Mouse (Mus musculus): ENCODE results near the gene Scaf8. TPM values are rescaled to one million over a fixed set of nuclear protein-coding genes. Genes with fewer than 3 reads are reported as not detected.
A peak's percentile ranks its signal among the peaks of the same experiment; 100 is the strongest.
"Not testable (repeated sequence)": the region's sequence is repeated elsewhere in the genome, so short reads cannot be mapped to it uniquely, and the experiment has no call there.

Scaf8 gene
- polyA plus RNA-seq (2015; fragmentation: Nextera tagmentation; extraction: Ambion mirVana): 4.2 and 4.5 TPM in 2 replicates

DNA sequence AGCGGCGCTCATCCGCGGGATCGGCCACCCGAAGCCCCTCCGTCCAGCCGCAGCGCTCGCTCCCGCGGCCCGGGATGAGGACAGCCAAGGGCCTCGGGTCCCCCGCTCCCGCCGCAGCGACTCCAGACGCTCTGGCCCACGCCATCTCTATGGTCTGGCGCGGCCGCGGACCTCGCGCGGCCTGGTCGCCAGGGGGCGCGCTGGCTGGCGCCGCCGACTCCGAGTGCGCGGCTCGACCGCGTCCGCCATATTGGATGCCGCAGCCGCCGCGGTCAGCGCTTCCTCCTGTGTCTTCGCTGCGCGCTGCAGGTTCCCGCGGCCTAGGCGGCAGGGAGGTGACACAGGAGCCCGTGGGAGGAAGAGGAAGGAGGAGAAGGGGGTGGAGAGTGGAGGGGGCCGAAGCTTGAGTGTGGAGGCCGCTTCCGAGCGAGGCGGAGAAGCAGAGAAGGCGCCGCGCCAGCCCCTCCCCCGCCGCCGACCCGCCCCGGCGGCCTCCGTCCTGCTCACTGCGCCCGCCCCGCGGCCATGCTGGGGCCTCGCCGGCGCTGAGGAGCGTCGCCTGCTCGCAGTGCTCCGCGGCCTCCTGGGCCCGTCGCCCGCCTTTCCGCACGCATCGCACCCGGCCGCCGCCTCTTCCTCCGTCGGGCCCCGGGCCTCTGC, at the start of gene Scaf8:
Gene Scaf8, plus strand, starts transcription at position 253 of the 660 bp plus-strand sequence.
- WGBS (ENCODE audit: insufficient replicate concordance): under 1% methylated on average over 57 of the region's 91 CpGs
- Histone ChIP-seq H3K4me1 (ENCODE audit: insufficient read depth) (peaks cover 7% of the 10 kb centered on the region; the same call in 1 of the 2 replicates), H3K9ac (replicated peaks) (peak within 1 kb of the TSS; percentile 86), H3K9me3 (ENCODE audit: low read length) (no peaks in the 10 kb centered on the region), H3K27ac (ENCODE audit: low read depth) (peak within 1 kb of the TSS; percentile 99), H3K4me2 (ENCODE audit: low read depth, low read length) (peak within 1 kb of the TSS; percentile 87), H3K36me3 (replicated peaks; ENCODE audit: insufficient read depth, low read length) (0 out of 2 replicates have a peak, but pooled peaks cover 2% of the 10 kb centered on the region), H3K4me3 (ENCODE audit: low read depth, low read length) (peak within 1 kb of the TSS; percentile 88), H3K27me3 (ENCODE audit: insufficient read depth, low read length) (no peaks in the 10 kb centered on the region)
- TF ChIP-seq EP300 (IDR thresholded peaks at IDR 0.05; ENCODE audit: low read depth) (no peak), CTCF (IDR thresholded peaks at IDR 0.05; ENCODE audit: low read depth) (peak; percentile 73)
- DNase-seq: peak; percentile 93
- peak; percentile 91 for ATAC-seq

DNA sequence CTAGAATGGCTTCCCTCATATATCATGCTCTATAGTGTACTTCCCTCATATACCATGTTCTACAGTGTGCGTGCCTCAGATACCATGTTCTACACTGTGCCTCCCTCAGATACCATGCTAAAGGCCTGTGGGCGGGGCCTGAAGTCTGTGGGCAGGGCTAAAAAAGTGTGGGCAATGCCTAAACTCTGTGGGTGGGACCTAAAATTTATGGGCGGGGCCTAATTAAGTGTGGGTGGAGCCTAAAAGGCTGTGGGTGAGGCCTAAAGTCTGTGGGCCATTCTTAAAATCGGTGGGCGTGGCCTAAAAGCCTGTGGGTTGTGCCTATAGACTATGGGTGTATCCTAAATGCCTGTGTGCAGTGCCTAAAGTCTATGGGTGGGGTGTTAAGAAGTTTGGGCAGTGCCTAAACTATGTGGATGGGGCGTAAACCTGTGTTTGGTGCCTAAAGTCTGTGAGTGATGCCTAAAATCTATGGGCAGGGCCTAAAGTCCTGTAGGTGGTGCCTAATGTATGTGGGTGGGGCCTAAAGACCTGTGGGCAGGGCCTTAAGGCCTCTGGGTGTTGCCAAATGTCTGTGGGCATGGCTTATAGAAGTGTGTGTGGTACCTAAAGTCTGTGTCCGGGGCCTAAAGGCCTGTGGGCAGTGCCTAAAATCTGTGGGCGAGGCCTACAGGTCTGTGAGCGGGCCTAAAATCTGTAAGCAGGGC, 39.5 kb upstream of the Scaf8 start:
- Histone ChIP-seq H3K9ac (replicated peaks) (no peak overlapping the region), H3K9me3 (ENCODE audit: low read length) (no peaks in the 10 kb centered on the region), H3K27ac (ENCODE audit: low read depth) (no peak overlapping the region), H3K36me3 (replicated peaks; ENCODE audit: insufficient read depth, low read length) (no peaks in the 10 kb centered on the region), H3K4me2 (ENCODE audit: low read depth, low read length) (no peak overlapping the region), H3K27me3 (ENCODE audit: insufficient read depth, low read length) (no peaks in the 10 kb centered on the region), H3K4me1 (ENCODE audit: insufficient read depth) (no peaks in the 10 kb centered on the region), H3K4me3 (ENCODE audit: low read depth, low read length) (no peak overlapping the region)
- TF ChIP-seq EP300 (IDR thresholded peaks at IDR 0.05; ENCODE audit: low read depth) (no peak), CTCF (IDR thresholded peaks at IDR 0.05; ENCODE audit: low read depth) (no peak)
- peak; percentile 47 for ATAC-seq
- peak; percentile 24 for DNase-seq
- WGBS (ENCODE audit: insufficient replicate concordance): 88% methylated on average over 9 of the region's 9 CpGs

DNA sequence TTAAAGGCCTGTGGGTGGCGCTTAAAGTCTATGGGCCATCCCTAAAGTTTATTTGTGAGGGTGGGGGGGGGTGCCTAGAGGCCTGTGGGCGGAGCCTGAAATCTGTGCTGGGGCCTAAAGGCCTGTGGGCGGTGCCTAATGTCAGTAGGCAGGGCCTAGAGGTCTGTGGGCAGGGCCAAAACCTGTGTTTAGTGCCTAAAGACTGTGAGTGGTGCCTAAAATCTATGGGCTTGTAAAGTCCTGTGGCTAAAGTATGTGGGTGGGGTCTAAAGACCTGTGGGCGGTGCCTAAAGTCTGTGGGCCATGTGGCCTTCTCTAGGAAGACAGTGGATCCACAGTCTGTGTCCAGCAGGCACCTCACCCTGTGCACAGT, 38.9 kb upstream of the Scaf8 start:
- Histone ChIP-seq H3K27ac (ENCODE audit: low read depth) (no peak overlapping the region), H3K9me3 (ENCODE audit: low read length) (no peaks in the 10 kb centered on the region), H3K9ac (replicated peaks) (no peak overlapping the region), H3K4me1 (ENCODE audit: insufficient read depth) (no peaks in the 10 kb centered on the region), H3K36me3 (replicated peaks; ENCODE audit: insufficient read depth, low read length) (no peaks in the 10 kb centered on the region), H3K4me3 (ENCODE audit: low read depth, low read length) (no peak overlapping the region), H3K27me3 (ENCODE audit: insufficient read depth, low read length) (no peaks in the 10 kb centered on the region), H3K4me2 (ENCODE audit: low read depth, low read length) (no peak overlapping the region)
- WGBS (ENCODE audit: insufficient replicate concordance): 92% methylated on average over 4 of the region's 4 CpGs
- no peak for ATAC-seq
- TF ChIP-seq CTCF (IDR thresholded peaks at IDR 0.05; ENCODE audit: low read depth) (no peak), EP300 (IDR thresholded peaks at IDR 0.05; ENCODE audit: low read depth) (no peak)
- no peak for DNase-seq

DNA sequence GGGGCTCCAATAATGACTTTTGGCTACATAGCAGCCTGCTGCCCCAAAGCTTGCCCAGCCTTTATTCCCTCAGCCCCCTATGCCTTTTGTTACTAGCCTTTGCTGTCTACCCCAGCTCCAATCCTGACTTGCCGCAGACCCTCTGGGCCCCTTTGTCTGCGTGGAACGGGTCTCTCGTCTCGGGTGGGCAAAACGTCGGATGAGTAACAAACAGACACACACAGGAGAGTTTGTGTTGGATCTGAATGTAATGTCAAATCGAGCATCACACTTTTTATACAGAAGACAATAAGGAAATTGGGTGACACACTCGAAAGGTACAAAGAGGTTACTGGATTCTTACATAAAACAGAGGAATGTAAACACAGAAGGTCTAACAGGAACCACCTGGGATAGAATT, 36.8 kb upstream of the Scaf8 start:
- not testable (repeated sequence) for H3K36me3 ChIP-seq (replicated peaks; ENCODE audit: insufficient read depth, low read length); H3K9ac ChIP-seq (replicated peaks); H3K4me1 ChIP-seq (ENCODE audit: insufficient read depth); H3K9me3 ChIP-seq (ENCODE audit: low read length); H3K4me2 ChIP-seq (ENCODE audit: low read depth, low read length); DNase-seq; H3K27ac ChIP-seq (ENCODE audit: low read depth); H3K27me3 ChIP-seq (ENCODE audit: insufficient read depth, low read length); ATAC-seq; H3K4me3 ChIP-seq (ENCODE audit: low read depth, low read length)
- WGBS (ENCODE audit: insufficient replicate concordance): 78% methylated on average over 9 of the region's 9 CpGs

DNA sequence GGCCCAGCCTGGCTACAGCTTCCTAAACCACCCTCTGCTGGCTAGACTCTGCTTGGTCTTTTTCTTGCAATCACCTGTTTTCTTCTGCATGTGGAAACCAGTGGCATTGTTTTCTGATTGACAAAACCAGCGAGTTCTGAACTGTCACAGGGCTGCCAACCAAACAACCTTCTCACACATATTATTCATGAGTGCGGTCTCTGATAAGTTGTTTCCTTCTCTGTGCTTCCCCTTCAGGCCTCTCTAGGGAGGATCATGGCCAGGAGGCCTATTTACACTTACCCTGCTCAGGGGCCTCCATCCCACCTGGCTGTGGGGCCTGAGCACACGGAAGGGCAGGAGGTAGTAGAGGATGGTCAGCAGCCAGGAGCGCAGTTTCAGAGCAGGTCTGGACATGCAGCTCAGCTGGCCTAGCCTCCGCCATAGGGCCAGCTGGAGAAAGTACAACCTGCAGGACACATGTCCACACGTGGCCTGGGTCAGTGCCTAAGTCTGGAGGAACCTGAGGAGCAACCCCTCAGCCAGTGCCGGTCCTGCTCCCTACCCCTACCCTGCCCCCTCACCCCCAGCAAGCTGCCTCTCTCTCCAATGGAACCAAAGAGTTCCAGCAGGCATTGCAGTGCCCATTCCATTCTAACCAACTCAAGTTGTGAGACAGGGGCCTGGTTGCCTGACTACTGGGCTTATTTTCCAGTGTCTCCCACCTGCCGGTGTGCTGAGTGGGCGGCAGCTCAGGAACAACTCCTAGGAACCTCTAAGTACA, 34.0 kb upstream of the Scaf8 start:
- 78% methylated on average over 7 of the region's 9 CpGs for WGBS (ENCODE audit: insufficient replicate concordance)
- ATAC-seq; H3K27ac ChIP-seq (ENCODE audit: low read depth); H3K36me3 ChIP-seq (replicated peaks; ENCODE audit: insufficient read depth, low read length); H3K4me1 ChIP-seq (ENCODE audit: insufficient read depth); H3K9me3 ChIP-seq (ENCODE audit: low read length); H3K9ac ChIP-seq (replicated peaks); H3K4me2 ChIP-seq (ENCODE audit: low read depth, low read length); H3K4me3 ChIP-seq (ENCODE audit: low read depth, low read length); H3K27me3 ChIP-seq (ENCODE audit: insufficient read depth, low read length); DNase-seq: not testable (repeated sequence)

DNA sequence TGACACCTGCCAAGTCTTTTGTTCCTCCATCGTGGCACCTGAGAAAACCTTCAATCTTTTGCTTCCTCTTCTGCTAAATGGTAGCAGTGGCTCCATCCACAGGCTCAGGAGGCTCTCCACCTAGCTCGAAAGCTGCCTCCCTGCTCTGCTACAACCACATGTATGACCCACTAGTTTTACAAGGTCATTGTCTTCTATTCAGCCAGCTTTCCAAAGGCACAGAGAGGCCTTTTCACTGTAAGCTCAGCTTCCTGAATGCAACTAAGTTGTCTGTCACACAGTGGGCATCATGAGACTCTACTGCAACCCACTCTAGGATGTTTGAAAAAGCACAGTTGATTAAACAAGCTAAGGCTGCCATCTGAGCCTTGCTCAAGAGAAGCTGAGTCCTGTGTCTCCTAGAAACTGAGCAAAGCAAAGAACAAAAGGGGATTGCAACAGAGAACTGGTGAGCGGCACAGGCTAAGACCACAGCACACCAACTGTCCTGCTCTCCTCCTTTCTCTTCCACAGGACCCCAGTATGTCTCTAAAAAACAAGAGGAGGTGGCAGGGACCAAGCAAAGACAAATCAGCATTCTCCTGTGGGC, 33.2 kb upstream of the Scaf8 start:
- not testable (repeated sequence) for DNase-seq; H3K9ac ChIP-seq (replicated peaks); H3K4me2 ChIP-seq (ENCODE audit: low read depth, low read length); H3K27me3 ChIP-seq (ENCODE audit: insufficient read depth, low read length); H3K27ac ChIP-seq (ENCODE audit: low read depth); H3K9me3 ChIP-seq (ENCODE audit: low read length); H3K4me3 ChIP-seq (ENCODE audit: low read depth, low read length); H3K36me3 ChIP-seq (replicated peaks; ENCODE audit: insufficient read depth, low read length); H3K4me1 ChIP-seq (ENCODE audit: insufficient read depth)
- peak; percentile 20 for ATAC-seq
- 74% methylated on average over 2 of the region's 3 CpGs for WGBS (ENCODE audit: insufficient replicate concordance)

DNA sequence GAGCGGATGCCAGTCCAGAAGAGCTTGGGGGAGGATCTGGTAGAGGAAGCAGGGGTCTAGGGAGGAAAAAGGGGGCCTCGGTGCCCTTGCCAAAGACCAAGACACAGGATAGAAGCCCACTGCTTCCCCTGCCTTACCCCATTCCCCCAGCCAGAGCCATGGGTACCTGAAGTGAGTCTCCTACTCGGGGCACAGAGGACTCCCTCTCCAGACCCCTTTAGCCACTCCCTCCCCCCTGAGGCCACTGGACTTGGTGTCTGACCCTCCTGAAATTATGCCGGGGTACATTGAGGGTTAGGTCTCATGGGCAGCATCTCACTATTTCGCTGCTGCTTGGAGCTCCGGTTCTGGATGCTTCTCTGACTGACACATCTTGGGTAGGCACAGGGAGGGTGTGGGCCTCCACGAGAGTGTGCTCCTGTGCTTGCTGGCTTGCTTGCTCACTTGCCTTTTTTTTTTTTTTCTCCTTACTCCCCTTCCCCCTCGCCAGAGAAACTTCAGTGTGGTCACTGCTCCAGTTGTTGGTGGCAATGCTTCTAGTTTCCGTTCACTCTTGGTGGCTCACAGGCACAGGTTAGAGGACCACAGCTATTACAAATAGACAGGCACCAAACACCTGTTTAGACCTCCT, 32.5 kb upstream of the Scaf8 start:
- H3K27ac ChIP-seq (ENCODE audit: low read depth); H3K9ac ChIP-seq (replicated peaks); H3K4me3 ChIP-seq (ENCODE audit: low read depth, low read length); H3K36me3 ChIP-seq (replicated peaks; ENCODE audit: insufficient read depth, low read length); H3K27me3 ChIP-seq (ENCODE audit: insufficient read depth, low read length); H3K4me1 ChIP-seq (ENCODE audit: insufficient read depth); H3K9me3 ChIP-seq (ENCODE audit: low read length): not testable (repeated sequence)
- DNase-seq (peak; percentile 61), ATAC-seq (peak; percentile 13)
- 57% methylated on average over 3 of the region's 9 CpGs for WGBS (ENCODE audit: insufficient replicate concordance)
- peak overlapping the region; percentile 56; the same call in 1 of the 2 replicates for H3K4me2 ChIP-seq (ENCODE audit: low read depth, low read length)

Measured in liver, postnatal 0 days (tissue).